Mouse (Mus musculus) c-Kit-positive CD71-negative TER-119-negative erythroid progenitor cells, embryonic 14.5 days (primary cell): ENCODE measurements around the gene Smim24.

Experiments used
- DNase-seq: peaks from one replicate; pipeline ENCODE4 v3.0.0-alpha.2; 2013; ENCODE audit warnings: low read depth

Gene Smim24

GRCm38 (mm10) chr10:81410350-81410749 is 17.5 kb downstream of the Smim24 start:
- DNase-seq: no peak

GRCm38 (mm10) chr10:81410981-81411380 is 18.1 kb downstream of the Smim24 start:
- DNase-seq: no peak

GRCm38 (mm10) chr10:81411471-81412400 is 18.9 kb downstream of the Smim24 start:
- no peak for DNase-seq

- DNase-seq: no peak
These were observed 19.9 kb downstream of the Smim24 start for GRCm38 (mm10) chr10:81412586-81413309.

- DNase-seq: peak; percentile 62
These were observed 20.7 kb downstream of the Smim24 start for GRCm38 (mm10) chr10:81413310-81414261.

- no peak for DNase-seq
These were observed 21.8 kb downstream of the Smim24 start for GRCm38 (mm10) chr10:81414682-81415081.

GRCm38 (mm10) chr10:81415146-81415545 is 22.3 kb downstream of the Smim24 start:
- DNase-seq: no peak

- DNase-seq: no peak
These were observed 22.9 kb downstream of the Smim24 start for GRCm38 (mm10) chr10:81415549-81416310.

GRCm38 (mm10) chr10:81416581-81417226 is 23.9 kb downstream of the Smim24 start:
- DNase-seq: no peak

- no peak for DNase-seq
These were observed 24.7 kb downstream of the Smim24 start for GRCm38 (mm10) chr10:81417227-81418215.

- DNase-seq: no peak
These were observed 25.6 kb downstream of the Smim24 start for GRCm38 (mm10) chr10:81418216-81419070.

- DNase-seq: no peak
These were observed 26.5 kb downstream of the Smim24 start for GRCm38 (mm10) chr10:81419111-81419928.

- DNase-seq: no peak
These were observed 27.4 kb downstream of the Smim24 start for GRCm38 (mm10) chr10:81420191-81420767.

- DNase-seq: no peak
These were observed 28.4 kb downstream of the Smim24 start for GRCm38 (mm10) chr10:81421041-81421796.

- no peak for DNase-seq
These were observed 28.9 kb downstream of the Smim24 start for GRCm38 (mm10) chr10:81421797-81422100.

GRCm38 (mm10) chr10:81422191-81422590 is 29.3 kb downstream of the Smim24 start:
- DNase-seq: no peak
